Mouse (Mus musculus): ENCODE measurements around the gene Sppl2a.

- TF ChIP-seq POLR2A (IDR thresholded peaks at IDR 0.05; ENCODE audit: borderline replicate concordance, extremely low read depth, low read depth, low read length): no peak
- no peak for TF ChIP-seq CTCF (IDR thresholded peaks at IDR 0.05; ENCODE audit: insufficient read depth, low read length)
These were observed 656 bp downstream of the Sppl2a start for GRCm38 (mm10) chr2:126932261-126932896.

Measured in lung, adult 2 months (tissue).